Mouse (Mus musculus) right cerebral cortex, postnatal 4 days (tissue): ENCODE measurements at regions not wholly inside any gene's neighbourhood (a gene's known extent, or its start where the extent isn't known, plus 50 kb on each side); places are given as distances from the start of the nearest gene placed in this dataset.
"Not testable (repeated sequence)": the region's sequence is repeated elsewhere in the genome, so short reads cannot be mapped to it uniquely, and the experiment has no call there.

Source experiments
- DNase-seq: peaks from one replicate; pipeline ENCODE4 v3.0.0-alpha.2; 2022

GRCm38 (mm10) chr13:81013953-81014352, 130.8 kb downstream of the Arrdc3 start:
- no peak for DNase-seq

- no peak for DNase-seq
Measured at GRCm38 (mm10) chr13:81020106-81020747, 137.0 kb downstream of the Arrdc3 start.

- DNase-seq = no peak
Measured at GRCm38 (mm10) chr13:81020811-81021210, 137.6 kb downstream of the Arrdc3 start.

- no peak for DNase-seq
Measured at GRCm38 (mm10) chr13:81022410-81022809, 139.2 kb downstream of the Arrdc3 start.

GRCm38 (mm10) chr13:81025241-81025760, 142.1 kb downstream of the Arrdc3 start:
- not testable (repeated sequence) for DNase-seq

GRCm38 (mm10) chr13:81037316-81037715, 154.1 kb downstream of the Arrdc3 start:
- no peak for DNase-seq

- DNase-seq = no peak
Measured at GRCm38 (mm10) chr13:81038736-81039135, 155.6 kb downstream of the Arrdc3 start.

- DNase-seq = no peak
Measured at GRCm38 (mm10) chr13:81040494-81040893, 157.3 kb downstream of the Arrdc3 start.

GRCm38 (mm10) chr13:81041646-81042045, 158.5 kb downstream of the Arrdc3 start:
- no peak for DNase-seq
